Mouse (Mus musculus) cerebellum, postnatal 4 days (tissue): ENCODE data around the gene Cldn6.

Experiments used
- DNase-seq, 2 experiments: peaks; one replicate each; pipeline ENCODE4 v3.0.0; 2022; ENCODE audit warnings: low spot score in 2 of 2, mixed read lengths in 1 of 2

Cldn6 gene

DNA sequence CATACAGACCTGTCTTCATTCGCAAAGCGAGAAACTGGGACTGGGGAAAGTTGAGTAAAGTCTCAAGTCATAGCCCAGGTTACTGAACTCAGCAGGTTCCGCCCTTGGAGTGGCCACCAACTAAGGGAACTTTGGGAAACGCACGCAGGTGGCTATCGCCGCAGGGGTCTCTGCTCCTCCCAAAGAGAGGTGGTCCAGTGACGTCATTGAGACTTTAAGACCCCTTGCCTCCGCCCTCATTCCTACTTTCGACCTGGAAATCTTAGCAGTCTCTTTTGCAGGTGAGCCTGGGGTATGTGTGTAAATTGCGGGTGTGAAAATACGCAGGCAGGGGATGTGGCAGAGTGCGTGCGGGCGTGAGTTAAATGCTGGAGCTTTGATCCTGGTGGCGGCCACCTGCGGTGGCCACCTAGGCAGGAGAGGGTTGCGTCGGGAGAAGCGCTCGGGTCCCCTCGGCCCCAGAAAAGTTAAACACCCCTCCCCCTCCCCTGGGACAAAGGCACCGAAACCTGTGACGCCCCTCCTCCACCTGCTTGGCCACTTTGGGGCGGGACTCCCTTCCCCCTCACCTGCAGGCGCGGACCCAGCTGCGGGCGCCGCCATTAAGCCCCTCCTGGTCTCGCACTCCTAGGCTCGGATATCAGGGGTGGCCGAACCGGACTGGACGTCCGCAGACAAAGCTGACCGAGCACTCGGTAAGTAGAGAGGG lies at the start of gene Cldn6:
Gene Cldn6, plus strand, starts transcription at position 123 of the 709 bp plus-strand sequence.
- no peak for DNase-seq

DNA sequence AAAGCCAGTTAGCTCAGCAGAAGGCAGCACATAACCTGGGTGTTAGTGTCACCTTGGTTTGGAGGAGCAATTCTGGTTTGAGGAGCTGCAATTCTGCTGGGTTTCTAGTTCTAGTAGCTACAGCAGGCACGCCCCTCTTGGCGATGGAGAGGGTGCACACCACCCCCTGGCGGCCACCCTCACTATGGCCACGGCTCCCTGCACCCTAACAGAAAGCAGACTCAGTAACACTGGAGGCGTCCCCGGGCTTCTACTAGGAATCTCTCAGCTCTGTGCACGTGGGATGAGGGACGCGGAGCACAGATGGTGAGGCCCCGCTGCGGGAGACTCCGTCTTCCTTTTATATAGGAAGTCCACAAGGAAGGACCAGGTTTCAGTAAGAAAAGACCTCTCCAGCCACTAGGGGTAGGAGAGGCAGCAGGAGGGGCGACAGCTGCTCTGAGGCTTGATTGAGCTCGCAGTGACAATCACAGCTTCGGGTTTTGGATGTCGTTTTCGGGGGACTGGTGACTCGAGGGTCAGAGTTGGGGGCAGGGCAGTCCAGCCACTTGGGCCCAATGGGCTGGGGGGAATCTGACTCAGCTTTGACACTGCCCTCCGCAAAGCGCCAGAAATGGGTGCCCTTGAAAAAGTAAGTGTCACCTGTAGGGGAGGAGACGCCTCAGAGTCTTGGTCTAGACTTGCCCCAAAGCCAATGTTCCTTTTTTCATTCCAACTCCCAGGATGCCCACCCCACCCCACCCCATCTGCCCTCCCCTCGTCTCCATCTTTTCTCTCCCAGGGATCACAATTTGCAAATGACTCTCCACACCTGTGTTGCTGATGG lies 48.6 kb upstream of the Cldn6 start:
- peak; percentile 70 to 82 for DNase-seq

DNA sequence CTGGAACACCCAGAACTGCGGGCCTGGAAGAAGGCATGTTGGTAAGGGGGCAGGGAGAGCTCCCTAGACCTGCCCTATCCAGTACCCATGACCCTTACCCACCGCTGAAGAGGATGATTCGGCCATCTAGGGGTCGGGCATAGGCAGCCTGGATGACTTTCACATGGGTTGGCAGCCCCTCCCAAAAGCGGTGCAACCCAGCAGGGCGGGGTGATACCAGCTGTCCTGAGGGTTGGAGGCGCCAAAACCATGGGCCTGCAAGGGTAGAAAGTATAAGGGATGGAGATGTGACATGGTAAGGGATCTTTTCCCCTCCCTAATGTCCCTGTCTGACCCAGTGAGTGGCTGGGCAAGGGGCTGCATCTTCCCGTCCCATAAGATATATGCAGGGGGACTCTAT lies 47.8 kb upstream of the Cldn6 start:
- no peak for DNase-seq

DNA sequence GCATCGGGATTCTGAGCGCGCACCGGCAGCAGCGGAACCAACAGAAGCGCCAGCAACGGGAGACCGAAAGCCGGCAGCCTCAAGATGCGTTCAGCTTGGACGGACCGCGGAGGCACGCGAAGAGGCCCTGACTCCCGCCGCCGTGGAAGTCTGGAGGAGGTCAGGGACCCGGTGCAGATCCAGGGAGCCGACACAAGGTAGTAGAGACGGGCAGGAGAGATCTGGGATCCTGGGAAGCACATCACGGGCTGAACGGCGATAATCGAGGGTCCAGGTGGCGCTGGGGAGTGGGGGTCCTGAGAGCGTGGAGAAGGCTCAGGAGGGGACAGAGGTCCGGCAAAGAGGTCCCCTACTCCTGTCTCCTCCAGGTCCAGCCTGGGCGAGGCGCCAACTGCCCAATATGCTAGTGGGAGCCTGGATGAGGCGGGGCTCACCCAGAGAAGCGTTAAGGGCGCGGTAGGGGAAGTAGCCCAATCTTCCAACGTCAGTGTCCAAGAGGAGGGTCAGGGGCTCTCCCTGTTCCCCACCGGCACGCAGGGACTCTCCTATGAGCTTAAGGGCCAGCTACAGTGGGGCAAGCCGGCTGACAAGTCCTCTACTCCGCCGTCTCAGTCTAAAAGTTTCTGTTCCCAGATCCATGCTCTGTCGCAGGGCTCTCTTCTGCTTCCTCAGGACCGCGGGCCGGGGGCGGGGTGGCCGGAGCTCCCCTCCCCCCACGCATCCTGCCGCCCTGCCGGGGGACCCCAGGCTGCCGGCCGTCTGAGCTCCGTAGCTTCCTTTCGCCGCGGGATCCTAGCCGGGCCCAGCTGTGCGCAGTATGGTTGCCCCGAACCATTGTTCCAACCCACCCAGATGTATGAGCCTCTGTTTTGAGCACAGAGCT lies 34.2 kb upstream of the Cldn6 start, which contains the start of gene Mmp25:
Gene Mmp25, minus strand, starts transcription at position 665 of the 883 bp plus-strand sequence.
- DNase-seq: no peak

DNA sequence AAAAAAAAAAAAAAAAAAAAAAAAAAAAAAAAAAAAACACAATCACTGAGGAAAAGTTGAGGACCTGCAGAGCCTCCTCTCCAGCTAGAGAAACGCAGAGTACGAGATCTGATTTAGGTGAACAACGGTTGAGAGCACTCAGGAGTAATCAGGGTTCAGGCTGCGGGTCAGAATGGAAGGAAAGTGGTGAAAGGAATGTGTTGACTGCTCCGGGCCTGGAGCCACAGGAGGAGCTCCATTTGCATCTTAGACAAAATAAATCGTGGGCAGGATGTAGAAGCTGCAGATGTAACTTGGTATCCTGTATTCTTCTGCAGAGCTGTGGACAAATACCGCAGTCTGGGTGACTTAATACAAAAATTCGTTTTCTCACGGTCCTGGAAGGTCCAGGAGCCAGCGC lies 33.2 kb upstream of the Cldn6 start:
- no peak for DNase-seq

DNA sequence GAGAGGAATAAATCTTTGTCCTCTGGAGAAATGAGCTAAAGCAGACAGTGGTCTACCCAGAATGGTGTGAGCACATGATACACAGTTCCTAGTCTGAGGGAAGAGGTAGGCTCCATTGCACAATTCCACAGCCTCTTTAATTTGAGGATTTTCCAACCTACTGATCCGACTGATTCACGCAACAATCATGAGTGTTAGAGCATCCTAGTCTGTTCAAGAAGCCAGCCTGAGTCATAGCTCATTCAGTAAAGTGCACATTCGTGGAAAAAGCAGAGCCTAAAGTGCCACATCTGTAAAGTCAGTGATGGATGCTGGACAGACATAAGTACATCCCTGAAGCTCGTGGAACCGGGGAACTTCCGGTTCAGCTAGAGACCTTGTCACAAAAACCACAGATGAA lies 27.7 kb upstream of the Cldn6 start:
- no peak for DNase-seq

DNA sequence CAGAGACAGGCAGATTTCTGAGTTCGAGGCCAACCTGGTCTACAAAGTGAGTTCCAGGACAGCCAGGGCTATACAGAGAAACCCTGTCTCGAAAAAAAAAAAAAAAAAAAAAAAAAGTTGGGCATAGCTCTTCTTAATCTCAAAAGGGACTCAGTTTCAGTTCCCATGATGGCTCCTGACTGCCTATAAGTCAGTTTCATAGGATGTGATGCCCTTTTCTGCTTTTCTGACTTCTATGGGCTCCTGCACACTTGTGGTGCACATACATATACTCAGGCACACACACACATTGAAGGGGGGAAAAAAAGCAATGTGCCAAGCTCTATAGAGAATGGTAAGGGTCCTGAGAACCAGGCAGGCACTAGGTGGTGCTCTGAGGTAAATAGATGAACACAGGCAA lies 25.7 kb upstream of the Cldn6 start:
- no peak for DNase-seq

DNA sequence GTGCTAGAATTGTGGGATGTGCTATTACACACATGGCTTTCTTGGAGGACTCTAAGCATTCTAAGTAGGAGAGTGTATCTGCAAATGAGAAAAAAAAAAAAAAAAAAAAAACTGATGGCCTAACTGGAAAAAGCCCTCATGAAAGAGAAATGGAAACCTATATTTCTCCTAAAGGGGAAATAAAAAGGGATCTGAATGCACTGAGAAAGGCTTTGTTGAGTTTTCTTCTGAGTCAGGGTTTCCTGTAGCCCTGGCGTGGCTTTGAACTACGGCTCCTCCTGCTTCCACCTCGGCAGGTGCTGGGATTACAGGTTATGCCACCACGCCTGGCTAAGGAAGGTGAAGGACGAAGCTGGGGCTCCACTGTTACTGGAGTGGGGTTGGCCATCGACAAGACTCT lies 25.0 kb upstream of the Cldn6 start:
- DNase-seq: no peak

DNA sequence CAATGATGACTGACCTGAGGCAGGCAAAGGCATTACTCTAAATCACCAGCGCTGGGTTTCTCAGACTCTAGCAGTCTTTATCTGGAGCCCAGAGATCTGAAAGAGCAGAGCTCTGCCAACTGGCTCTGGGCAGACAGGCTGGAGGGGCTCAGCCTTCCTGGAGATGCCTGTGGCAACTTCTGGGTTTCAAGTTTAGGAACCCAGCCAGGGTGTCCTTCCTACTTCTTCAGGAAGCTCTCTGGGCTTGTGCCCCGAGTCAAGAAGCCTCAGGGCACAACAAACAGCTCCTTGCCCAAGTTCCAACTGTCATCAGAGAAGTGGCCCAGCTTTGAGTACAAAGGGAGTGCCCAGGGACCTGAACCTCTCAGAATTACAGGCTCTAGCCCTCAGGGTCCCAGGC lies 24.6 kb upstream of the Cldn6 start:
- no peak for DNase-seq

DNA sequence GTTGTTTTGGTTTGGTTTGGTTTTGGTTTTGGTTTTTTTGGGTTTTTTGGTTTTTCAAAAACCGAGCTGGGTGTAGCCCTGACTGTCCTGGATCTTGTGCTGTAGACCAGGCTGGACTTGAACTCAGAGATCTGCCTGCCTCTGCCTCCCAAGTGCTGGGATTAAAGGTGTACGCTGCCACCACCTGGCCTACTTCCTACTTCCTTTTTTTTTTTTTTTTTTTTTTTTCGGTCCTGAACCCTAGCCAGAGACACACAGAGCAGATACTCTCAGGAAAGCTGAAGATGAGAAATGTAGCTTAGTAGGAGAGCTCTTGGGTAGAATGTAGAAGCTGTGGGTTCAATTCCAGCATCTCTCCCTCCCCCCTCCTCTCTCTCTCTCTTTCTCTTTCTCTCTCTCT lies 20.6 kb upstream of the Cldn6 start:
- no peak for DNase-seq

DNA sequence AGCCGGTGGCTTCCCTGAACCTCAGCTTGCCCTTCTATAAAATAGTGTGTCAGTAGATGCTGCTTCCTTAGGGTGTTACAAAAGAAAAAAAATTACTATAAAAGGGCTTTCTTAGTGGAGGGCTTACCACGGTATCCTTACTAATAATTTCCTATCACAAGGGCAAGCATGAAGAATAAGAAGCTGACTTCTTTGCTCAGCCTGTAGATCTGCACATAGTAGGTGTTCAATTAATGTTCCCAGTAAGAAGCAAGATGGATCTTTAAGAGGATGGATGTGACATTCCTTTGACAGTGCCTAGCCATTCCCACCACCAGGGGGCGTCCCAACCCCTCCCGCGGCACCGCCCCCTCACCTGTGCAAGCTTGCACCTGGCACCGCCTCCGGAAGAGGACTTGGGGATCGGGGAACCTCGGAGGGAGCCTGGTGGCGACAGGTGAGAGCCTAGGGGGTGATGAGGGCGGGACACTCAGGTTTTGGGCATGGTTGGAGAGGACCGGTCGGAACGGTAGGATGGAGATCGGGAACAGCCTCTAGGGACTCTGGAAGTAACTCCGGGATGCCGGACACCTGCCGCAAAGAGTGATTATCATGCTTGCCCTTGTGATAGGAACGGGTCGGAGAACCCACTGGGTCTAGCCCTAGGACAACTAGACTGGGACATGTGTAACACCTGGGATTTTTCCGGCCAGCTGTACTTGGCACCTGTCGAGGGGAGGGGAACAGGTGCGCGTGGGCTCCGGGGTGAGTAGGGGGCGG lies 18.8 kb upstream of the Cldn6 start, which contains the start of gene Bicdl2:
Gene Bicdl2, plus strand, starts transcription at position 390 of the 759 bp plus-strand sequence.
- no peak for DNase-seq

DNA sequence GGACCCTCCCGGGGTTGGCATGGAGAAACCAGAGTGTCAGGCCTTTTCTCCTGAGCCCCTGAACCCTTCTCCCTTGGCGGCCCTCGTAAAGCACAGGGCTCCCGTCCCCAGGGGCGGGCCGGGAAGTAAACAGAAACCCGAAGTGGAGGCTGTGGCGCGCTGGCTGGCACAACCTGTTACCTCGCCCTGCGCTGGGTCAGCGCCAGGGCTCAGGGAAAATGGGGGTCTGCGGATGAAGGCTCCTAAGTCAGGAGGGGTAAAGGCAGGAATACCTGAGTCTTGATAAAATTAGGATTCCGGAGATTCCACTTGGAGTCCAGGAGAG lies 18.2 kb upstream of the Cldn6 start:
- no peak for DNase-seq

DNA sequence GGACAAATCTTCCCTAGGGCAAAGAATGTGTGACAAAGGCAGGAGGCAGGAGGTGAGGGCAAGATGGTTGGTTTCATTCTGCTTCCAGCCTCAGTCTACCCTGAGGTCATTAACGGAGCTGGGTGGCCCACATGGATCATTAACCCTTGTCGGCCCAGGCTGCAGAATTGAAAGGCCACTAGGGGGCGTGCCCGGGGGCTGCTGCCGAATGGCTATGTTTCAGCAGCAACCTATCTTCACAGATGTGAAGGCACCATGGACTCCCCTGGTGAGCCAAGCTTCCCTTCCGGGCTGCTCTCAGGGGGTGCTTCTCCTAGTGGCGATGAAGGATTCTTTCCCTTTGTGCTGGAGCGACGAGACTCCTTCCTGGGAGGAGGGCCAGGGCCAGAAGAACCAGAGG lies 17.5 kb upstream of the Cldn6 start:
- no peak for DNase-seq

DNA sequence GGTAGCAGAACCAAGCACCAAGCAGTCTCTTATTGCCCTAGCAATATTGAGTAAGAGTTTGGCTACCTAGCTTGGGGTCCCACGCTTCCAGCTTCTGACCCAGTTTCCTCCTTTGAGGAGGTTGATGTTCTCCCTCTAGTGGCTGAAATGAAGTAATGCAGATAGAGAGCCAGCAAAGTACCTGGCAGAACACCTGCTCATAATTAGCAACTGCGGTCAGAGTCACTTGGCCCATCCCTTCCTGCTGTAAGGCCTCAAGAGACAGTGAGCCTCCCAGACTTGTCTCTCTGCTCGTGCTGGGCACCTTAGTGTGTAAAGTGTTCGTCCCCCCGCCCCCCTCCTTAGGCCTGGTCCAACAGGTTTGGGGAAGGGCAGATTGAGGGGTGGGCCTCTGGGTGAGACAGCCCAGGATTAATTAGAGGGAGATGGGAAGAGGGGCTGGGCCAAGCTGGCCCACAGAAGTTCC lies 14.5 kb upstream of the Cldn6 start:
- no peak for DNase-seq

DNA sequence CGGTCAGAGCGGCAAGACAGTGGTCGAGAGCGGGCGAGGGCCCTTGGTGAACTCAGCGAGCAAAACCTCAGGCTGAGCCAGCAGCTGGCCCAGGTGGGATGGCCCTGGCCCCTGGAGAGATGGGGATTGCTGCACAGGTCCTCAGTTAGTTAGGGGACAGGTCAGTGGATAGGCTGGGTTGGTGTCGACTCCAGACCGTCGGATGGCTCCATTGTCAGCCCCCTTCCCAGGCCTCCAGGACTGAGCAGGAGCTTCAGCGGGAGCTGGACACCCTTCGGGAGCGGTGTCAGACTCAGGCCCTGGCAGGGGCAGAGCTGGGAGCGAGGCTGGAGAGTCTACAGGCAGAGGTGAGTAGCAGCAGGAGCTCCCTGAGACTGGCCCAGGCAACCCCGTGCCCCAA lies 13.5 kb upstream of the Cldn6 start:
- DNase-seq: no peak

DNA sequence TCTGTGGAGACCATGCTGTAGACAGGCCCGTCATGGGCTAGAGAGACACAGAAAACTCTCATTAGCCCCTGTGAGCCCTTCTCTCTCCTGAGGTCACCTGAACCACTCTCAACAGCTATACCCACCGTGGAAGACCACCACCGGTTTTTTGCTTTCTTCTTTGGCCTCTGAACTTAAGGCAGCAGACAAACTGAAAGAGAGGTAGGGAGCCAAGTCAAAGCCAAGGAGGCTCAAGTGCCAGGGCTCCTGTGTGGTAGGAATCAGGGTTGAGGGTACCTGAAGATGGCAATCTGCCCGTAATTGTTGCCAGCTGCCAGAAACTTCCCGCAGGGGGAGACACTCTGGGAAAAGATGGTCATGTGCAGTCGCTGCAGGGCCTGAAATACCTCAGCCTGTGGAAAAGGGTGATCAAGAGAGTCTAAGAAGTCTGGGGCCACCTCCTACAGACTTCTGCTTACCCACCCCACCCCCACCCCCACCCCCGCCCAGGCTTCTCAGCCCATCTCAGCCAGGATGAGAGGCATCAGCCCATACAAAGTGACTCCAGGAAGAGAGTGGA lies 8.5 kb upstream of the Cldn6 start:
- no peak for DNase-seq

DNA sequence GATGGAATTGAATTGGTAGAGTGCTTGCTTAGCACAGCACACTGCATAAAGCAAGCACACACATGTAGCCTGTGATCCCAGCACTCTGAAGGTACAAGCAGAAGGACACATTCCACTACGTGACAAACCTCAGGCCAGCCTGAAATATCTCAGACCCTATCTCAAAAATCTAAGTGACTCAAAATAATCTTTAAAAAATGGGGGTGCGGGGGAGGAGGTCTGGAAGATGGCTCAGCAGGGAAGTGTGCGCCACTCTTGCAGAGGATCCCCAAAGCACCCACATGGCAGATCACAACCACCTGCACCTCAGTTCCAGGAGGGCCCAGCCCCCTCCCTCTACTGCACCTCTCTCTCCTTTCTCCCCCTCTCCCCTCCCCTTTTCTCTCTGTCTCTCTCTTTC lies 7.5 kb upstream of the Cldn6 start:
- no peak for DNase-seq

DNA sequence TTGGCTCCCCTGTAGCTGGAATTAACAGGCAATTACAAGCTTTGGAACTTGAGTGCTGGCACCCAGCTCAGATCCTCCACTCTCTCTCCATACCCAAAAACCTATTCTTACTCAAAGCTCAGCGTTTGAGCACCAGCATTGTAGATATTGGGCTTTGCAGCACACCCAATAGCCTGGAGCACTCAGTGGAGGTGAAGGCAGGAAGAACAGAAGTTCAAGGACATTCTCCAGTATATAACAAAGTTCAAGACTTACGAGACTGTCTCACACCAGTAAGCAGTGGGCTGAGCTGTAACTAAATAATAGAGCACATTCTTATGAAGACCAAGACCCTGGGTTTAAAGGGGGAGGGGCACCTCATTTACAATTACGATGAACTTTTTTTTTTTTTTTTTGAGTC lies 6.3 kb upstream of the Cldn6 start:
- DNase-seq: no peak

DNA sequence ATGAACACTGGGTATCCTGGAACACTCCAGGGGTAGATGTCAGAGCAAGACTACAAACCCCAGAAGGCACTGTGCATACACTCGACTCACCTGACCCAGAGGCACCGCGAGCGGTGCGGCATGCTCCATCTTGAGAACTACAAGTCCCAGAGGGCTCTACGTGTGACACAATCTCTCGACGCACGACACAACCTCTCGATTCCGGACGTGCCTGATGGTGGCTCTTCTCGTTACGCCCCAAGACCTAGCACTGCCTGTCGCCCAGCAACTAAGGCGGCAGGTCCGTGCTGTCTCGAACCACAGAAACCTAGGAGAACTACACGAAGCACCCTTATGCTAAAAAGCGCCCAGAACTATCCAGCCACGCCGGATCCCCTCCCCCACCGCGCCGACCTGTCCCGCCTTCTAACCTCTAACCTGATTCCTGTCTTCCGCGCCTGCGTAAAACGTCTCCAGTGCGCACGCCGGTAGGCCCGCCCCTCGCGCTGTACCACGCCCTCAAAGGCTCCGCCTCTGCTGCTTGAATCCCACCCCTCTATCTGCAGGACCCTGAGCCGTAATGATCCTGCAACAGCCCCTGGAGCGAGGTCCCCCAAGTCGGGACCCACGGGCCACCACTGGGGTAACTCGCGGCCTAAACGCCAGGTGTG lies 5.5 kb upstream of the Cldn6 start, which contains the start of the genes Hcfc1r1 and Thoc6:
Gene Hcfc1r1, plus strand, starts transcription at position 173 of the 650 bp plus-strand sequence.
Gene Thoc6, minus strand, starts transcription at position 459 of the 650 bp plus-strand sequence.
- peak; percentile 78 to 86 for DNase-seq

DNA sequence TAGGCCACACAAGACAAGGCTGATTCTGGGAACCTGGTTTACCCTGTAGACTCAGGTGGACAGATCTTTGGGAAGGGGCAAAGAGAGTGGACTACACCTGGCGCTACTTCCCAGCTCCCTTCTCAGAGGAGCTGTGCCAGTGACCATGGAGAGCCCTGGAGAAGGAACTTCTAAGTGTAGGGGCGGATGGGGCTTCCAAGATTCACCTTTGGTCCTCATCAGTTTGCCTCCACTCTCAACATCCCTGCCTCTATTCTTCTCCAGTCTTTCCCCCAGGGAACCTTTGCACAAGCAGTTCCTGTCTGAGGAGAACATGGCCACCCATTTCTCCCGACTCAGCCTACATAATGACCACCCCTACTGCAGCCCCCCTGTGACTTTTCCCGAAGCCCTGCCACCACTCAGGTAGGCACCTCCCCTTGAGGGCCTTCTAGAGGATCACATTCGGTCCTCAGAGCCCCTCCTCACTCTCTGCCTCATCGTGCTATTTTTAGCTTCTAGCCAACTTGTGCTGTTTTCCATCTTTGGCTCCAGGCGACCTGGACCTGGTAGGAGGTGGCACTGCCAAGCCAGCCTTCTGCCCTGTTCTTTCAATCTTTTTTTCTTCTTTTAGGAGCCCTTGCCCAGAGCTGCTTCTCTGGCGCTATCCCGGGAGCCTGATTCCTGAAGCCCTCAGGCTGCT lies 4.6 kb upstream of the Cldn6 start:
- DNase-seq: no peak
